Mouse (Mus musculus) stomach, postnatal 0 days (tissue): ENCODE results near the gene Dusp8. TPM values are rescaled to one million over a fixed set of nuclear protein-coding genes. Genes with fewer than 3 reads are reported as not detected.
A peak's percentile ranks its signal among the peaks of the same experiment; 100 is the strongest.

Experiments used
- ATAC-seq: fragments of 200-750 bp; cut with Nextera tagmentation; 2 replicates; pipeline ENCODE4 v1.8.0; 2017; ENCODE audit not compliant: low FRiP score, low TSS enrichment
- DNase-seq: peaks from one replicate; pipeline ENCODE4 v3.0.0-alpha.2; 2016; ENCODE audit warnings: low spot score
- H3K27ac ChIP-seq: fragments of 300-500 bp; sonication (generic); replicated peaks from 2 replicates; pipeline ENCODE4 v1.5.1; 2014; ENCODE audit warnings: mild to moderate bottlenecking, control low read depth
- H3K27me3 ChIP-seq: fragments of 300-500 bp; sonication (generic); 2 replicates; pipeline ENCODE4 v1.6.1; 2014; ENCODE audit warnings: low read length; ENCODE audit not compliant: control insufficient read depth, insufficient read depth
- H3K36me3 ChIP-seq: fragments of 300-500 bp; sonication (generic); 2 replicates; pipeline ENCODE4 v1.6.1; 2014; ENCODE audit warnings: low read length, mixed read lengths; ENCODE audit not compliant: control insufficient read depth, insufficient read depth
- H3K4me1 ChIP-seq: fragments of 300-500 bp; sonication (generic); replicated peaks from 2 replicates; pipeline ENCODE4 v1.6.1; 2014; ENCODE audit warnings: antibody characterized with exemption; ENCODE audit not compliant: control insufficient read depth, insufficient read depth
- H3K4me2 ChIP-seq: fragments of 300-500 bp; sonication (generic); replicated peaks from 2 replicates; pipeline ENCODE4 v1.6.1; 2014; ENCODE audit warnings: low read depth, mild to moderate bottlenecking, control low read depth, moderate library complexity
- H3K4me3 ChIP-seq: fragments of 300-500 bp; sonication (generic); 2 replicates; pipeline ENCODE4 v1.5.1; 2014; ENCODE audit warnings: low read depth, low read length, control low read depth
- H3K9ac ChIP-seq: fragments of 300-500 bp; sonication (generic); 2 replicates; pipeline ENCODE4 v1.6.1; 2014; ENCODE audit warnings: mild to moderate bottlenecking, low read length, control low read depth, mixed read lengths
- H3K9me3 ChIP-seq: fragments of 300-500 bp; sonication (generic); 2 replicates; pipeline ENCODE4 v1.6.1; 2016; ENCODE audit warnings: low read length; ENCODE audit not compliant: control insufficient read depth
- CTCF ChIP-seq: IDR thresholded peaks from 2 replicates; pipeline ENCODE4 v1.5.1; 2016; ENCODE audit warnings: antibody characterized with exemption, low read depth, mild to moderate bottlenecking, moderate library complexity
- EP300 ChIP-seq: optimal IDR thresholded peaks from 2 replicates; pipeline ENCODE3; 2016; ENCODE audit warnings: antibody characterized with exemption
- WGBS: fragments of 180-500 bp; shearing (Covaris S2); extraction: QIAGEN DNeasy Blood & Tissue Kit; methylation state at CpG from one replicate; pipeline ENCODE4 v1.1.7; 2014; 5-methylcytosine and 5-hydroxymethylcytosine counted together
- polyA plus RNA-seq: library from polyadenylated mRNA; unstranded; fragments of >200 nt; fragmentation: Nextera tagmentation; extraction: Ambion mirVana; gene quantifications from 2 replicates; pipeline ENCODE4 v1.2.1, GENCODE M21; 2015

Dusp8 gene
- polyA plus RNA-seq, 1 experiment from 2014 or later, result 3.6 TPM

GRCm38 (mm10) chr7:142077138-142077537 lies 18.5 kb downstream of the Dusp8 start:
- Histone ChIP-seq H3K9ac (no peak overlapping the region), H3K9me3 (no peaks in the 10 kb centered on the region), H3K27ac (no peak overlapping the region), H3K27me3 (no peaks in the 10 kb centered on the region; the same call in 1 of the 2 replicates), H3K4me3 (no peak overlapping the region), H3K4me2 (no peak overlapping the region), H3K4me1 (no peaks in the 10 kb centered on the region), H3K36me3 (no peaks in the 10 kb centered on the region)
- ATAC-seq, result no peak
- DNase-seq, result no peak
- TF ChIP-seq CTCF (no peak), EP300 (no peak)
- 46% methylated on average over 3 of the region's 3 CpGs for WGBS

DNA sequence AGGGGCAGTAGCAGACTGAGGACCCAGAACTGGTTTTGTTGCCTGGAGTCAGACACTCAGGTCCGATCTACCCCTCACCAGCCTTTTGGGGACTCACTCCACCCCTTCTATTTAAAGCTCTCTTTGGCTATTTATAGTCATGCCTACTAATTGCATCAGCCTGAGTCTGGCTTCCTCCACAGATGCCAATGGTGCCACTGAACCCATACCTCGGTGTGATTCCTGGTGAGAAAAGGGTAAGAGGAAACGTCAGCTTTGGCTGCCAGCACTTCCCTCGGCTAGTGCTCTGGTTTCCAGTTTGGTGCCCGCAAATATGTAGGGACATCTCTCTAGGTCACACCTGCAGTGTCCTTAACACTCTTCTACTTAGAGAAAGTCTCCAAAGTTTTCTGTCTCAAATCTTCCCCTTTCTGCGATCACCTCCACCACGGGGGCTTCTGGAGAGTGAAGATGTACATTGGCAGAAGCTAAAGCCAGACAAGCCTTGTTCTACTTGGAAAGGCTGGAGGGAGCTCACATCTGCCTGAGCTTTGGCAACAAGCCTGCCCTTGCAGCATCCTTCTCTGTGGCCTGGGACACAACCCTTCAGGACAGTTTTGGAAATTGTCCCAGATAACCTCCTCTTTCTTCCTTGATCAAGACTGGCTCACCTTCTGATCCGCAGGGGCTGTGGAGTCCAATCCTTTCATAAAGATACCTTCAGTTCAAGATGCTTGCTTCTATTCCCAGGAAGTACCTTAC lies 21.3 kb downstream of the Dusp8 start:
- no peak overlapping the region for H3K4me3 ChIP-seq
- H3K9ac ChIP-seq, result no peak overlapping the region
- no peaks in the 10 kb centered on the region for H3K9me3 ChIP-seq
- TF ChIP-seq EP300, result no peak
- TF ChIP-seq CTCF, result no peak
- ATAC-seq (no peak), DNase-seq (no peak)
- H3K27me3 ChIP-seq, result no peaks in the 10 kb centered on the region
- no peaks in the 10 kb centered on the region for H3K4me1 ChIP-seq
- no peak overlapping the region for H3K4me2 ChIP-seq
- H3K36me3 ChIP-seq, result no peaks in the 10 kb centered on the region
- 64% methylated on average over 8 of the region's 8 CpGs for WGBS
- H3K27ac ChIP-seq, result no peak overlapping the region

GRCm38 (mm10) chr7:142071717-142072116 lies 23.9 kb downstream of the Dusp8 start:
- Histone ChIP-seq H3K27me3 (no peaks in the 10 kb centered on the region), H3K4me2 (no peak overlapping the region), H3K27ac (no peak overlapping the region), H3K4me3 (no peak overlapping the region), H3K9ac (no peak overlapping the region), H3K9me3 (no peaks in the 10 kb centered on the region), H3K4me1 (no peaks in the 10 kb centered on the region), H3K36me3 (no peaks in the 10 kb centered on the region)
- DNase-seq (no peak), ATAC-seq (no peak)
- no peak for TF ChIP-seq EP300
- no peak for TF ChIP-seq CTCF

GRCm38 (mm10) chr7:142071212-142071578 lies 24.4 kb downstream of the Dusp8 start:
- Histone ChIP-seq H3K4me1 (no peaks in the 10 kb centered on the region), H3K4me3 (no peak overlapping the region), H3K27me3 (no peaks in the 10 kb centered on the region), H3K4me2 (peak overlapping the region; percentile 37; the same call in 1 of the 2 replicates), H3K9ac (no peak overlapping the region), H3K27ac (no peak overlapping the region), H3K9me3 (no peaks in the 10 kb centered on the region), H3K36me3 (no peaks in the 10 kb centered on the region)
- WGBS, result 6% methylated on average over 8 of the region's 10 CpGs
- TF ChIP-seq CTCF, result no peak
- TF ChIP-seq EP300, result no peak
- no peak for DNase-seq
- ATAC-seq, result no peak; the same call in 1 of the 2 replicates

- Histone ChIP-seq H3K27ac (no peak overlapping the region), H3K27me3 (no peaks in the 10 kb centered on the region), H3K4me2 (peak overlapping the region; percentile 37; the same call in 1 of the 2 replicates), H3K4me3 (no peak overlapping the region), H3K9ac (no peak overlapping the region), H3K4me1 (no peaks in the 10 kb centered on the region), H3K9me3 (no peaks in the 10 kb centered on the region), H3K36me3 (no peaks in the 10 kb centered on the region)
- 15% methylated on average over 13 of the region's 13 CpGs for WGBS
- no peak for TF ChIP-seq EP300
- peak; percentile 89 for TF ChIP-seq CTCF
- ATAC-seq, result peak; percentile 83
- peak; percentile 86 for DNase-seq
Observed at GRCm38 (mm10) chr7:142070458-142071211, 25.0 kb downstream of the Dusp8 start.

- H3K27ac ChIP-seq, result no peak overlapping the region
- no peaks in the 10 kb centered on the region for H3K27me3 ChIP-seq
- H3K36me3 ChIP-seq, result no peaks in the 10 kb centered on the region
- no peak for DNase-seq
- no peak overlapping the region for H3K4me2 ChIP-seq
- H3K4me1 ChIP-seq, result no peaks in the 10 kb centered on the region
- WGBS, result 55% methylated on average over 4 of the region's 4 CpGs
- H3K9me3 ChIP-seq, result no peaks in the 10 kb centered on the region
- peak; percentile 72 for ATAC-seq
- no peak overlapping the region for H3K4me3 ChIP-seq
- TF ChIP-seq CTCF (no peak), EP300 (no peak)
- H3K9ac ChIP-seq, result no peak overlapping the region
Observed at GRCm38 (mm10) chr7:142068429-142068828, 27.2 kb downstream of the Dusp8 start.
